Mouse (Mus musculus): ENCODE measurements around the gene Bcl7b.
"Not testable (repeated sequence)": the region's sequence is repeated elsewhere in the genome, so short reads cannot be mapped to it uniquely, and the experiment has no call there.

Gene Bcl7b

GRCm38 (mm10) chr5:135216871-135217270 lies 48.8 kb downstream of the Bcl7b start:
- DNase-seq (ENCODE audit: low spot score), result no peak

GRCm38 (mm10) chr5:135220941-135221340 lies 52.9 kb downstream of the Bcl7b start:
- DNase-seq (ENCODE audit: low spot score), result no peak

- DNase-seq (ENCODE audit: low spot score), result no peak
Measured at GRCm38 (mm10) chr5:135222066-135222465, 54.0 kb downstream of the Bcl7b start.

- DNase-seq (ENCODE audit: low spot score), result no peak
Measured at GRCm38 (mm10) chr5:135224169-135224568, 56.1 kb downstream of the Bcl7b start.

- not testable (repeated sequence) for DNase-seq (ENCODE audit: low spot score)
Measured at GRCm38 (mm10) chr5:135225879-135226278, 57.8 kb downstream of the Bcl7b start.

- no peak for DNase-seq (ENCODE audit: low spot score)
Measured at GRCm38 (mm10) chr5:135230186-135230585, 62.1 kb downstream of the Bcl7b start.

Data from lung, postnatal 25 days (tissue).